Mouse (Mus musculus) liver, embryonic 15.5 days (tissue): Measurements from ENCODE around the gene Chit1. TPM values are rescaled to one million over a fixed set of nuclear protein-coding genes. Genes with fewer than 3 reads are reported as not detected.
A peak's percentile ranks its signal among the peaks of the same experiment; 100 is the strongest.

Experiments
- ATAC-seq: fragments of 200-750 bp; cut with Nextera tagmentation; 2 replicates; pipeline ENCODE4 v1.8.0; 2017; ENCODE audit warnings: moderate number of reproducible peaks, mild to moderate bottlenecking, moderate library complexity; ENCODE audit not compliant: insufficient read depth
- H3K27ac ChIP-seq: fragments of 300-500 bp; sonication (generic); replicated peaks from 2 replicates; pipeline ENCODE4 v1.5.1; 2015; ENCODE audit warnings: mild to moderate bottlenecking, inconsistent platforms
- H3K27me3 ChIP-seq: fragments of 300-500 bp; sonication (generic); 2 replicates; pipeline ENCODE4 v1.6.1; 2015; ENCODE audit warnings: mild to moderate bottlenecking, inconsistent platforms
- H3K36me3 ChIP-seq: fragments of 300-500 bp; sonication (generic); replicated peaks from 2 replicates; pipeline ENCODE4 v1.6.1; 2015; ENCODE audit warnings: moderate library complexity, mild to moderate bottlenecking, inconsistent platforms
- H3K4me1 ChIP-seq: fragments of 300-500 bp; sonication (generic); replicated peaks from 2 replicates; pipeline ENCODE4 v1.6.1; 2015; ENCODE audit warnings: inconsistent platforms
- H3K4me2 ChIP-seq: fragments of 300-500 bp; sonication (generic); 2 replicates; pipeline ENCODE4 v1.6.1; 2015; ENCODE audit warnings: moderate library complexity, mild to moderate bottlenecking, inconsistent platforms
- H3K4me3 ChIP-seq: fragments of 300-500 bp; sonication (generic); replicated peaks from 2 replicates; pipeline ENCODE4 v1.5.1; 2015; ENCODE audit warnings: mild to moderate bottlenecking, inconsistent platforms
- H3K9ac ChIP-seq: fragments of 300-500 bp; sonication (generic); 2 replicates; pipeline ENCODE4 v1.6.1; 2015; ENCODE audit warnings: moderate library complexity, mild to moderate bottlenecking, inconsistent platforms
- H3K9me3 ChIP-seq: fragments of 300-500 bp; sonication (generic); replicated peaks from 2 replicates; pipeline ENCODE4 v1.6.1; 2016; ENCODE audit warnings: inconsistent platforms
- WGBS: fragments of 180-500 bp; shearing (Covaris S2); methylation state at CpG from one replicate; pipeline ENCODE4 v1.1.7; 2015; ENCODE audit warnings: mixed read lengths; ENCODE audit not compliant: insufficient replicate concordance; 5-methylcytosine and 5-hydroxymethylcytosine counted together
- polyA plus RNA-seq: library from polyadenylated mRNA; unstranded; fragments of >200 nt; fragmentation: Nextera tagmentation; extraction: Ambion mirVana; gene quantifications from 2 replicates; pipeline ENCODE4 v1.2.1, GENCODE M21; 2015

Gene Chit1
- polyA plus RNA-seq, 1 experiment from 2014 or later = 0.07 TPM

DNA sequence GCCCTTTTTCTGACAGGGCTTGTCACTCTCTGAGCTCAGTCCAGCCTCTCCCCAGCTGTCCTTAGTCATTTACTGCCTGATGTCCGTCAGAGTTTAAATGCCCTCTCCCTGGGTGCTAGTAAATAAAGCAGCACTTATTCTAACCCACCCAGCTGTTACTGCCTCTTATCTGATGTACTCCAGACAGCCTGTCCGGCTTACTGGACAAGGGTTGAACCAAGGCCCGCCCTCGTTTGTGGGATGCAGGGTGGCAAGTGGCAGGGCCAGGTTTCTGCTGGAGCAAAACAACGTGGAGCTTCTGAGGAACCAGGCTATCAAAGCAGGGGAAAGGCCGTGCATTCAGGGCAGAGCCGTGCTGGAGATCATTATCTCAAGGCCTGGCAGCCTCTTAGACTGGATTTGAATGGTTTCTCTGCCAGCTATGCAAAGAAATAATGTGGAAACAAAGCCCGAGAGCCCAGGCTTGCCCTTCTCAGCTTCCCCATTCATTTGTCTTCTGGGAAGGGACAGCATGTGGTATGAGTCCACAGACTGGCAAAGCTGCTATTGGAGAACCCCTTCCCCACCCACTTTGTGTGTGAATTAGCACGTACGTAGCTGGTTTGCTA lies 39.5 kb upstream of the Chit1 start:
- no peaks in the 10 kb centered on the region for H3K9me3 ChIP-seq
- peak overlapping the region; percentile 98 for H3K27ac ChIP-seq
- H3K4me1 ChIP-seq = peaks cover 93% of the 10 kb centered on the region
- ATAC-seq = no peak
- no peak overlapping the region for H3K4me3 ChIP-seq
- H3K9ac ChIP-seq = peak overlapping the region; percentile 64; the same call in 1 of the 2 replicates
- peak overlapping the region; percentile 35 for H3K4me2 ChIP-seq
- WGBS = 35% methylated on average over 10 of the region's 10 CpGs
- H3K27me3 ChIP-seq = peaks cover 24% of the 10 kb centered on the region
- H3K36me3 ChIP-seq = peaks cover 26% of the 10 kb centered on the region

DNA sequence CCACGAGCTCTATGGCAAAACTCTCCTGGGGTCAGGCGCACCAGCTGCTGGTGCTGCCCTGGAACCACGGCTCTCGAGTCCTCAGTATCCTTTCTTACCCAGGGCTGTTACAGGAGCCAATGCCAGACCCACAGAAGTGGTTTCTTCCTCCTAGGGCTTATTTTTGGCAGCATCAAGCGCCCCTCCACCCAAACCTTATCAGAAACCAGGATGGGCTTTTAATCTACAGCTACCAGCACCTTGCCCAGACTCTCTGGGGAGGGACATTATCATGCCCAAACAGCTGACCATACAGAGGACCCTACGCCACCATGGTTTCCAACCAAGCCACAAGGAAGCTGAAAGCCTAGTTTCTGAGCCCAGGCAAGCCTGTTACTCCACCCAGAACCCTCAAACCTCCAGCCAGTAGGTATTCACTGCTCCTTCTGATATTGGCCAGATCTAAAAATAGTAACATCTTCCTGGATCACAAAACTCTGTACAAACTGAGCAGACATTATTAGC lies 37.9 kb upstream of the Chit1 start:
- 13% methylated on average over 6 of the region's 6 CpGs for WGBS
- H3K27ac ChIP-seq = peak overlapping the region; percentile 98
- peaks cover 40% of the 10 kb centered on the region for H3K36me3 ChIP-seq
- peaks cover 88% of the 10 kb centered on the region for H3K4me1 ChIP-seq
- ATAC-seq = peak; percentile 91
- peak overlapping the region; percentile 90 for H3K4me2 ChIP-seq
- H3K9me3 ChIP-seq = no peaks in the 10 kb centered on the region
- H3K9ac ChIP-seq = peak overlapping the region; percentile 64
- H3K27me3 ChIP-seq = peaks cover 9% of the 10 kb centered on the region
- peak overlapping the region; percentile 84 for H3K4me3 ChIP-seq

DNA sequence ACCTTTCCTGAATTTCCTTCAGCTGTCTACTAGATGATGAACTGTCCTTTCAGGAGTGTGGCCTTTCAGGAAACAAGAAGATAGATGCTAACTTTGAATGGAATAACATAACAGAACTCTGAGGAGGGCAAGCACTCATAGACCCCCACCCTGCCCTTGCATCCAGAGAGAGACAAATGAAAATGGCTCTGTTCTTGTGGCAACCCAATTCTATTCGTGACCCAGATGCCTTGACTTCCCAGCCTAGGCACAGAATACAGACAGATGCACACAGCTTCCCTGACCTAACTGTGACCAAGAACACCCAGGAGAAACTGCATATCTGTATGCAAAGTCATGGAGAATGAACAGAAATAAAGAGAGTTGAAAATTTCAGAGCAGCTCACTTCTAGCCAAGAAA lies 37.4 kb upstream of the Chit1 start:
- ATAC-seq = no peak
- peaks cover 86% of the 10 kb centered on the region for H3K4me1 ChIP-seq
- WGBS = 45% methylated on average over 1 of the region's 1 CpGs
- H3K36me3 ChIP-seq = peaks cover 40% of the 10 kb centered on the region
- no peaks in the 10 kb centered on the region for H3K9me3 ChIP-seq
- H3K4me3 ChIP-seq = peak overlapping the region; percentile 84
- peak overlapping the region; percentile 98 for H3K27ac ChIP-seq
- H3K4me2 ChIP-seq = peak overlapping the region; percentile 90
- H3K9ac ChIP-seq = peak overlapping the region; percentile 59
- peaks cover 3% of the 10 kb centered on the region; the same call in 1 of the 2 replicates for H3K27me3 ChIP-seq

DNA sequence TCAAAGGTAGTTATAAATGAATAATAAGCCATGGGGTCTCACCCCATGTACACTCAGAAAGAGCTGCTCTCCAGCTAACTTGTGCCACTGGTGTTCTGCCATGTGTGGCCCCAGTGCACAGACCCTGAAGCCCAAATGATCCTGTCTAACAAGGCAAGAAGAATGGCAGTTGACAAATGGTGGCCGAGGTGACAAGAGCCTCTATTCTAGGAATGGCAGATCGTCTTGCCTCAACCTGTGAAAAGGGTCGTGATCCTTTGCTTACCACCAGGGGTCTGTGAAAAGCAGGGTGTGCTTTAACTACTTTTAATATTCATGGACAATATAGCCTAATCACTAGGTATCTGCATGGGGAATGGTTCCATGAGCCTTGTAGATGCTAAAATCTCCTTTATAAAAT lies 36.9 kb upstream of the Chit1 start:
- no peak for ATAC-seq
- Histone ChIP-seq H3K27me3 (0 out of 2 replicates have a peak, but pooled peaks cover 3% of the 10 kb centered on the region), H3K4me3 (peak overlapping the region; percentile 84), H3K4me1 (peaks cover 85% of the 10 kb centered on the region), H3K4me2 (peak overlapping the region; percentile 90), H3K27ac (peak overlapping the region; percentile 98), H3K9me3 (no peaks in the 10 kb centered on the region), H3K9ac (peak overlapping the region; percentile 59), H3K36me3 (peaks cover 40% of the 10 kb centered on the region)
- 57% methylated on average over 3 of the region's 3 CpGs for WGBS

DNA sequence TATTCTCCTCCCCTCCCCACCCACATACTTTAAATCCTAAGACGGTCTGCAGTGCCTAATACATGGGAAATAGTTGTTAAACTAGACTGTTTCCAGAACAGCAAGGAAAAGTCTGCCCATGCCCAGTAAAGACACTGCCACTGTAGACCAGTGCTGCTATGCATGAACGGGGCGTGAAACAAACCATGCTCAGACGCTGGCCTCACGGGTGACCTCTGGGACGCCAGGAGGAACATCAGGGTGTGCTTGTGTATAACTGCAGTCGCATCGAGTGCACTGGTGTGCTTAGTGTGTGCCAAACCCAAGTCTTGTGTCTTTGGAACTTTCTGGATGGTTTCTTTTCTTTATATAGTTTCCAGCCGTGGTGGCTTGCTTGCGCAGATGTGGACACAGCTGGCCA lies 36.4 kb upstream of the Chit1 start:
- no peak for ATAC-seq
- Histone ChIP-seq H3K27me3 (0 out of 2 replicates have a peak, but pooled peaks cover 3% of the 10 kb centered on the region), H3K4me3 (peak overlapping the region; percentile 84), H3K9me3 (no peaks in the 10 kb centered on the region), H3K36me3 (peaks cover 40% of the 10 kb centered on the region), H3K4me1 (peaks cover 85% of the 10 kb centered on the region), H3K9ac (peak overlapping the region; percentile 28), H3K4me2 (peak overlapping the region; percentile 90), H3K27ac (peak overlapping the region; percentile 98)
- WGBS = 87% methylated on average over 10 of the region's 10 CpGs

GRCm38 (mm10) chr1:134075532-134075931 lies 35.5 kb upstream of the Chit1 start:
- Histone ChIP-seq H3K4me2 (peak overlapping the region; percentile 90), H3K9ac (peak overlapping the region; percentile 95), H3K4me1 (peaks cover 85% of the 10 kb centered on the region), H3K4me3 (peak overlapping the region; percentile 84), H3K27me3 (no peaks in the 10 kb centered on the region), H3K9me3 (no peaks in the 10 kb centered on the region), H3K27ac (peak overlapping the region; percentile 98), H3K36me3 (peaks cover 40% of the 10 kb centered on the region)
- no peak for ATAC-seq
- WGBS = 85% methylated on average over 8 of the region's 8 CpGs

- peaks cover 85% of the 10 kb centered on the region for H3K4me1 ChIP-seq
- peak overlapping the region; percentile 90 for H3K4me2 ChIP-seq
- H3K27me3 ChIP-seq = no peaks in the 10 kb centered on the region
- H3K36me3 ChIP-seq = peaks cover 40% of the 10 kb centered on the region
- H3K9ac ChIP-seq = peak overlapping the region; percentile 95
- no peaks in the 10 kb centered on the region for H3K9me3 ChIP-seq
- peak overlapping the region; percentile 84 for H3K4me3 ChIP-seq
- ATAC-seq = no peak
- WGBS = 70% methylated on average over 2 of the region's 2 CpGs
- peak overlapping the region; percentile 98 for H3K27ac ChIP-seq
Observed at GRCm38 (mm10) chr1:134076789-134077188, 34.3 kb upstream of the Chit1 start.

DNA sequence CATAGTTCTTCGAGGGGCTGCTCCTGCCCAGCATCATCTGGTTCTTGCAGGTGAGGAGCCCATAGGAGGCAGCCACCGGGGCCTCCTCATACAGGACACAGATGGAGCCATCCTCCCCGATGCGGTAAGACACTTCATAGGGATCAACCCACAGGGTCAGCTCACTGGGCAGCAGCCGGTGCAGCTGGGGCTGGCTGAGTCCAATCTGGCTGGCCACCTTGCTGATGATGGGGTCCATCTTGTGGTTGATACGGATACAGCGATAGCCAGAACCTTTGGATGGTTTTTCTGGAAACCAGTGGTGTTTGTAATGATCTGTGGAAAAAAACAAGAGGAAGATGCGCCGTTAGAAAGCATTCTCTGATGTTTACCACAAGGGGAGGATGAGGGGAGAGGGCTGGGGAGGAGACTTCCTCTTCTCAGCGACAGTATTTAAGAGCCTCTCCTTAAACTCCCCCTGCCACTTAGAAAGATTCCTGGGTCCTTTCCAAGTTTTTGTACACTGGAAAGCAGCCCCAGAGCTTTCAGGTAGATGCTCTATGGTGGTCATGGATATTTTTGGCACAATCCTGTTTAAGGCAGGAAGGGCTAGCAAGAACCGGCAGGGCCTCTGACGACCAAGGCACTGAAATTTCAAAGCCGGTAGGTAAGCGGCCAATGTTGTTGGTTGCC lies 33.5 kb upstream of the Chit1 start:
- no peak for ATAC-seq
- peak overlapping the region; percentile 84 for H3K4me3 ChIP-seq
- peak overlapping the region; percentile 98 for H3K27ac ChIP-seq
- 17% methylated on average over 14 of the region's 14 CpGs for WGBS
- H3K9me3 ChIP-seq = no peaks in the 10 kb centered on the region
- no peaks in the 10 kb centered on the region for H3K27me3 ChIP-seq
- H3K36me3 ChIP-seq = peaks cover 40% of the 10 kb centered on the region
- H3K9ac ChIP-seq = peak overlapping the region; percentile 95
- peaks cover 85% of the 10 kb centered on the region for H3K4me1 ChIP-seq
- peak overlapping the region; percentile 90 for H3K4me2 ChIP-seq

DNA sequence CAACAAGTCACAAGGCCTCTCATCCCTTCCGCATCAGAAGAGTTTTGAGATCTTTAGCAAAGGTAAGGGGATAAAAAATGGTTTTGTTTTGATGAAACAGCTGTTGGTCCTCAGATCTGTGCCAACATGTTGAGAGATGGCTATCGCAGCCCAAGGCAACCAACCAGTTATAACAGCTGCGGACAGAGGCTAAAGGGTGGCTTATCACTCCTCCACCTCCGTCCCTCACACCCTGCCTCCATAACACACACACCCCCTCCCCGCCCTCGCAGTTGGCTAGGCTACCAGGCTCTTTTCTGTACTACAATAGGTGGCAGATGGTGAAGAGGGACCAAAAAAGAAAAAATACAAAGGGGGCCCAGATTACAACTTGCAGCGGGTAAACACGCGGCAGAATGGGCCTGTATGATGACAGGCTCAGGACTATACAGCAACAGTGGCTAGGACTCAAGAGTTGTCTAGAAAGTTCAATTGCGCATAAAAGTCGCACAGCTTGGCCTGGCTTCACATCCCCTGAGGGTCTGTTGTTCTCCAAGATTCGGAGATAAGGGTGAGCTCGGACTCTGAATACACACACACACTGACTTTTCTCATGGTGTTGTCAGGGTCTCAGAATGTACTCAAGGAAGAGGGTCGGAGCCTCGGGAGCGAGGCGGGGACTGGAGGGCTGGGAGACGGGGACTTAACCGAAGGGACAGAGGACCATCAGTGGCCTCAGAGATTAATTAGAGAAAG lies 32.8 kb upstream of the Chit1 start:
- H3K9ac ChIP-seq = peak overlapping the region; percentile 95
- peak overlapping the region; percentile 84 for H3K4me3 ChIP-seq
- 3% methylated on average over 19 of the region's 19 CpGs for WGBS
- H3K4me1 ChIP-seq = peaks cover 85% of the 10 kb centered on the region
- H3K9me3 ChIP-seq = no peaks in the 10 kb centered on the region
- peaks cover 40% of the 10 kb centered on the region for H3K36me3 ChIP-seq
- H3K4me2 ChIP-seq = peak overlapping the region; percentile 90
- H3K27ac ChIP-seq = peak overlapping the region; percentile 98
- peak; percentile 57 for ATAC-seq
- no peaks in the 10 kb centered on the region for H3K27me3 ChIP-seq

GRCm38 (mm10) chr1:134078802-134079476 lies 32.1 kb upstream of the Chit1 start, which contains the start of gene Btg2:
TSS of gene Btg2 (minus strand) at chr1:134079120.
- Histone ChIP-seq H3K4me1 (peaks cover 85% of the 10 kb centered on the region), H3K4me3 (peak within 1 kb of the TSS; percentile 84), H3K36me3 (peaks cover 40% of the 10 kb centered on the region), H3K27me3 (no peaks in the 10 kb centered on the region), H3K9ac (peak within 1 kb of the TSS; percentile 95), H3K9me3 (no peaks in the 10 kb centered on the region), H3K27ac (peak within 1 kb of the TSS; percentile 98), H3K4me2 (peak within 1 kb of the TSS; percentile 90)
- peak; percentile 86 for ATAC-seq
- under 1% methylated on average over 59 of the region's 62 CpGs for WGBS
